Mouse (Mus musculus): Measurements from ENCODE around the gene Gnai3. TPM values are rescaled to one million over a fixed set of nuclear protein-coding genes. Genes with fewer than 3 reads are reported as not detected.

Gnai3 gene
- total and polyA plus RNA-seq, 2 experiments from 2014 or later, result 70.8 to 93.6 TPM

GRCm38 (mm10) chr3:108126327-108126726 is 19.6 kb downstream of the Gnai3 start:
- Histone ChIP-seq H3K36me3 (ENCODE audit: insufficient read depth, low read length) (peaks cover 12% of the 10 kb centered on the region; the same call in 1 of the 2 replicates), H3K27ac (ENCODE audit: low read depth, low read length) (no peak overlapping the region), H3K4me2 (ENCODE audit: low read depth, low read length, poor library complexity, severe bottlenecking) (no peak overlapping the region), H3K4me1 (ENCODE audit: insufficient read depth, low read length) (no peaks in the 10 kb centered on the region), H3K9me3 (ENCODE audit: low read length) (no peaks in the 10 kb centered on the region), H3K9ac (replicated peaks; ENCODE audit: low read length, poor library complexity, severe bottlenecking) (no peak overlapping the region), H3K4me3 (ENCODE audit: low read depth, low read length) (no peak overlapping the region), H3K27me3 (ENCODE audit: insufficient read depth, low read length) (no peaks in the 10 kb centered on the region)
- no peak for TF ChIP-seq CTCF (IDR thresholded peaks at IDR 0.05)
- WGBS, result 94% methylated on average over 3 of the region's 3 CpGs
- DNase-seq (ENCODE audit: low spot score) (no peak), ATAC-seq (ENCODE audit: low FRiP score) (no peak)

GRCm38 (mm10) chr3:108124131-108124530 is 21.8 kb downstream of the Gnai3 start:
- H3K27ac ChIP-seq (ENCODE audit: low read depth, low read length), result no peak overlapping the region
- 50% methylated on average over 1 of the region's 1 CpGs for WGBS
- no peak overlapping the region for H3K4me2 ChIP-seq (ENCODE audit: low read depth, low read length, poor library complexity, severe bottlenecking)
- no peaks in the 10 kb centered on the region for H3K4me1 ChIP-seq (ENCODE audit: insufficient read depth, low read length)
- H3K4me3 ChIP-seq (ENCODE audit: low read depth, low read length), result no peak overlapping the region
- no peaks in the 10 kb centered on the region for H3K27me3 ChIP-seq (ENCODE audit: insufficient read depth, low read length)
- no peak for ATAC-seq (ENCODE audit: low FRiP score)
- H3K36me3 ChIP-seq (ENCODE audit: insufficient read depth, low read length), result peaks cover 24% of the 10 kb centered on the region
- H3K9ac ChIP-seq (replicated peaks; ENCODE audit: low read length, poor library complexity, severe bottlenecking), result no peak overlapping the region
- H3K9me3 ChIP-seq (ENCODE audit: low read length), result no peaks in the 10 kb centered on the region
- DNase-seq (ENCODE audit: low spot score), result no peak
- TF ChIP-seq CTCF (IDR thresholded peaks at IDR 0.05), result no peak

GRCm38 (mm10) chr3:108123242-108123641 is 22.7 kb downstream of the Gnai3 start:
- Histone ChIP-seq H3K4me3 (ENCODE audit: low read depth, low read length) (no peak overlapping the region), H3K36me3 (ENCODE audit: insufficient read depth, low read length) (peaks cover 29% of the 10 kb centered on the region), H3K27me3 (ENCODE audit: insufficient read depth, low read length) (no peaks in the 10 kb centered on the region), H3K9ac (replicated peaks; ENCODE audit: low read length, poor library complexity, severe bottlenecking) (no peak overlapping the region), H3K27ac (ENCODE audit: low read depth, low read length) (no peak overlapping the region), H3K4me2 (ENCODE audit: low read depth, low read length, poor library complexity, severe bottlenecking) (no peak overlapping the region), H3K4me1 (ENCODE audit: insufficient read depth, low read length) (no peaks in the 10 kb centered on the region), H3K9me3 (ENCODE audit: low read length) (no peaks in the 10 kb centered on the region)
- DNase-seq (ENCODE audit: low spot score), result no peak
- no peak for TF ChIP-seq CTCF (IDR thresholded peaks at IDR 0.05)
- ATAC-seq (ENCODE audit: low FRiP score), result no peak
- 94% methylated on average over 5 of the region's 5 CpGs for WGBS

- H3K27me3 ChIP-seq (ENCODE audit: insufficient read depth, low read length), result no peaks in the 10 kb centered on the region
- peaks cover 35% of the 10 kb centered on the region for H3K36me3 ChIP-seq (ENCODE audit: insufficient read depth, low read length)
- WGBS, result 86% methylated on average over 3 of the region's 3 CpGs
- no peak overlapping the region for H3K4me2 ChIP-seq (ENCODE audit: low read depth, low read length, poor library complexity, severe bottlenecking)
- H3K9ac ChIP-seq (replicated peaks; ENCODE audit: low read length, poor library complexity, severe bottlenecking), result no peak overlapping the region
- no peak overlapping the region for H3K4me3 ChIP-seq (ENCODE audit: low read depth, low read length)
- H3K27ac ChIP-seq (ENCODE audit: low read depth, low read length), result no peak overlapping the region
- no peak for TF ChIP-seq CTCF (IDR thresholded peaks at IDR 0.05)
- no peak for ATAC-seq (ENCODE audit: low FRiP score)
- H3K9me3 ChIP-seq (ENCODE audit: low read length), result no peaks in the 10 kb centered on the region
- no peaks in the 10 kb centered on the region for H3K4me1 ChIP-seq (ENCODE audit: insufficient read depth, low read length)
- no peak for DNase-seq (ENCODE audit: low spot score)
These were observed 24.8 kb downstream of the Gnai3 start for GRCm38 (mm10) chr3:108121101-108121500.

- 90% methylated on average over 6 of the region's 6 CpGs for WGBS
These were observed 28.5 kb downstream of the Gnai3 start for GRCm38 (mm10) chr3:108117465-108117864.

GRCm38 (mm10) chr3:108113591-108114289 is 32.2 kb downstream of the Gnai3 start:
- no peak for ATAC-seq (ENCODE audit: low FRiP score)
- no peak for DNase-seq (ENCODE audit: low spot score)
- WGBS, result 94% methylated on average over 7 of the region's 7 CpGs
- Histone ChIP-seq H3K4me1 (ENCODE audit: insufficient read depth, low read length) (no peaks in the 10 kb centered on the region), H3K9ac (replicated peaks; ENCODE audit: low read length, poor library complexity, severe bottlenecking) (no peak overlapping the region), H3K9me3 (ENCODE audit: low read length) (no peaks in the 10 kb centered on the region), H3K36me3 (ENCODE audit: insufficient read depth, low read length) (peaks cover 42% of the 10 kb centered on the region), H3K27ac (ENCODE audit: low read depth, low read length) (no peak overlapping the region), H3K27me3 (ENCODE audit: insufficient read depth, low read length) (no peaks in the 10 kb centered on the region), H3K4me2 (ENCODE audit: low read depth, low read length, poor library complexity, severe bottlenecking) (no peak overlapping the region), H3K4me3 (ENCODE audit: low read depth, low read length) (no peak overlapping the region)
- TF ChIP-seq CTCF (IDR thresholded peaks at IDR 0.05), result no peak

More at GRCm38 (mm10) chr3:108117465-108117864, 28.5 kb downstream of the Gnai3 start:
- Histone ChIP-seq H3K36me3 (ENCODE audit: insufficient read depth, low read length) (peaks cover 40% of the 10 kb centered on the region), H3K4me1 (ENCODE audit: insufficient read depth, low read length) (no peaks in the 10 kb centered on the region), H3K9me3 (ENCODE audit: low read length) (no peaks in the 10 kb centered on the region), H3K27ac (ENCODE audit: low read depth, low read length) (no peak overlapping the region), H3K4me3 (ENCODE audit: low read depth, low read length) (no peak overlapping the region), H3K27me3 (ENCODE audit: insufficient read depth, low read length) (no peaks in the 10 kb centered on the region), H3K9ac (replicated peaks; ENCODE audit: low read length, poor library complexity, severe bottlenecking) (no peak overlapping the region), H3K4me2 (ENCODE audit: low read depth, low read length, poor library complexity, severe bottlenecking) (no peak overlapping the region)
- DNase-seq (ENCODE audit: low spot score), result no peak
- no peak for ATAC-seq (ENCODE audit: low FRiP score)
- no peak for TF ChIP-seq CTCF (IDR thresholded peaks at IDR 0.05)
